Mouse (Mus musculus): ENCODE measurements around the gene Vmn2r116. TPM values are rescaled to one million over a fixed set of nuclear protein-coding genes. Genes with fewer than 3 reads are reported as not detected.

Gene Vmn2r116
- not detected in 2 replicates for polyA plus RNA-seq (2012; rRNA removed; ENCODE audit: low replicate concordance)

DNA sequence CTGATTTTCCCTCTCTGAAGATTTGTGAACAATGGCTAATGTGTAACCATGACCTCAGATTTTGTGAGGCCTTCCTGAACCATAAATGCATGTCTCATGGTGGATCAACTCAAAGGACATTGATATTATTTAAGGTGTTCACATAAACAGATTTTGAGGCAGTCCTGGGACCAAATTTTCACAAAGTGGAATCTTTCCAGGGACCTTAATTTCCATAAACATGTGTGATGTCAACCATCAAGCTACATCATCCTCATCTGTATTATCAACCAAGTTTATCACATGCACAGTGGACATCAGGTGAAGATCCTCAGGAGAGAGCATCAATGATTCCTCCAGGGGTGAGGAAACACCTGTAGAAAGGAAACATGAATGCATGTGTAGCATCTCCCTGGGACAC lies at the start of gene Vmn2r116:
Gene Vmn2r116, plus strand, starts transcription at position 301 of the 400 bp plus-strand sequence.

DNA sequence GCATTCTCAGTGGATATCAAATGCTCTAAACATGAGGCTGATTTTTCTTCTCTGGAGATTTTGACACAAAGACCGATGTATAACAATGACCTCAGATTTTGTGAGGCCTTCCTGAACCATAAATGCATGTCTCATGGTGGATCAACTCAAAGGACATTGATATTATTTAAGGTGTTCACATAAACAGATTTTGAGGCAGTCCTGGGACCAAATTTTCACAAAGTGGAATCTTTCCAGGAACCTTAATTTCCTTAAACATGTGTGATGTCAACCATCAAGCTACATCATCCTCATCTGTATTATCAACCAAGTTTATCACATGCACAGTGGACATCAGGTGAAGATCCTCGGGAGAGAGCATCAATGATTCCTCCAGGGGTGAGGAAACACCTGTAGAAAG lies 41.0 kb upstream of the Vmn2r116 start, which contains the start of gene Vmn2r115:
Gene Vmn2r115, plus strand, starts transcription at position 301 of the 400 bp plus-strand sequence.

Other genes with a start within 250 kb of the Vmn2r116 start
- 0.65 and 1.1 TPM in 2 replicates for gene Zfp40, start 191.4 kb upstream of the Vmn2r116 start, polyA plus RNA-seq (2012; rRNA removed; ENCODE audit: low replicate concordance)
- gene Vmn2r114, start 72.1 kb upstream of the Vmn2r116 start, polyA plus RNA-seq (2012; rRNA removed; ENCODE audit: low replicate concordance), result not detected in 2 replicates
- gene Vmn2r115, start 40.9 kb upstream of the Vmn2r116 start, polyA plus RNA-seq (2012; rRNA removed; ENCODE audit: low replicate concordance), result not detected in 2 replicates
- gene Vmn2r117, start 95.1 kb downstream of the Vmn2r116 start, polyA plus RNA-seq (2012; rRNA removed; ENCODE audit: low replicate concordance), result not detected in 2 replicates
- gene Zfp213, start 179.6 kb downstream of the Vmn2r116 start, polyA plus RNA-seq (2012; rRNA removed; ENCODE audit: low replicate concordance), result 16.1 and 22.3 TPM in 2 replicates
- gene Zfp13, start 214.9 kb downstream of the Vmn2r116 start, polyA plus RNA-seq (2012; rRNA removed; ENCODE audit: low replicate concordance), result 9.1 and 16.2 TPM in 2 replicates
- not detected in 2 replicates for gene Zscan10, start 216.3 kb downstream of the Vmn2r116 start, polyA plus RNA-seq (2012; rRNA removed; ENCODE audit: low replicate concordance)